In genomic region chr8:61499035-61499434, GRCm38 (mm10) we compare ENCODE assay signal across 11 mouse cellular contexts. TPM values are rescaled to one million over a fixed set of nuclear protein-coding genes. Genes with fewer than 3 reads are reported as not detected.
DNase-seq lines count a peak whose midpoint lies in the region; ATAC-seq and TF ChIP-seq lines count a peak whose summit lies in the region.
"Had no signal": no experiment of that assay in that cellular context is flagged by ENCODE, and none has a peak within 500 bp of the region (broad histone marks: within the 10 kb centered on the region; RNA-seq: fewer than 3 reads in every experiment).

No protein-coding gene starts in this region.

- DNase-seq in heart, adult 18-20 months = peak; percentile 6 to 23
- no peak for DNase-seq in heart, postnatal 36 days
- DNase-seq in CH12.LX (ENCODE audit: extremely low read depth) = no peak
- DNase-seq in embryo, embryonic 11 days = peak; percentile 59
- DNase-seq in lung, embryonic 14.5 days = peak; percentile 81
- no peak for DNase-seq in ovary, postnatal 36 days (ENCODE audit: low spot score)
- no peak for DNase-seq in heart, adult 9 months (ENCODE audit: low spot score in 2 of 2)
- DNase-seq: right cerebral cortex, postnatal 25 days had no signal

- H3K4me3 ChIP-seq in CH12.LX (replicated peaks in 1 of 3; ENCODE audit: low read depth in 2 of 3, low read length in 2 of 3, poor library complexity in 1 of 3) = no peak overlapping the region
- H3K4me3 ChIP-seq in lung, embryonic 14.5 days (ENCODE audit: low read depth, low read length) = no peak overlapping the region
- no peak overlapping the region for H3K4me3 ChIP-seq in heart, embryonic 12.5 days
- H3K4me3 ChIP-seq: embryonic facial prominence, embryonic 12.5 days; hindbrain, embryonic 15.5 days had no signal

- no peak overlapping the region for H3K4me2 ChIP-seq in CH12.LX (ENCODE audit: insufficient read depth, low read depth, poor library complexity, severe bottlenecking)
- no peak overlapping the region for H3K4me2 ChIP-seq in lung, embryonic 14.5 days
- H3K4me2 ChIP-seq in heart, embryonic 12.5 days = no peak overlapping the region
- H3K4me2 ChIP-seq: embryonic facial prominence, embryonic 12.5 days; hindbrain, embryonic 15.5 days had no signal

- intact Hi-C loops in heart, postnatal 36 days (cut with DNase I) = loop anchor here (10.0 kb wide), 1 partner anchor 424 kb away; no protein-coding TSS in a partner anchor

- H3K27ac ChIP-seq in CH12.LX (ENCODE audit: insufficient read depth, low read depth) = no peak overlapping the region
- H3K27ac ChIP-seq in lung, embryonic 14.5 days (ENCODE audit: low read depth) = no peak overlapping the region
- H3K27ac ChIP-seq in heart, embryonic 12.5 days (ENCODE audit: poor library complexity, severe bottlenecking) = no peak overlapping the region
- H3K27ac ChIP-seq: embryonic facial prominence, embryonic 12.5 days; hindbrain, embryonic 15.5 days had no signal

- in situ Hi-C loops in CH12.LX (cut with MboI; ENCODE audit: low pct_ligation_motif_present, low pct_unique_long_range_greater_than_20kb, low sequenced_read_pairs) = no loop called here

- TF ChIP-seq POLR2A in CH12.LX (IDR thresholded peaks at IDR 0.05; ENCODE audit: low read depth, low read length) = no peak

- no peaks in the 10 kb centered on the region for H3K9me3 ChIP-seq in CH12.LX (replicated peaks; ENCODE audit: low read length)
- no peaks in the 10 kb centered on the region for H3K9me3 ChIP-seq in lung, embryonic 14.5 days (ENCODE audit: low read depth, low read length)
- H3K9me3 ChIP-seq in heart, embryonic 12.5 days (replicated peaks) = no peaks in the 10 kb centered on the region
- H3K9me3 ChIP-seq: embryonic facial prominence, embryonic 12.5 days; hindbrain, embryonic 15.5 days had no signal

- H3K79me2 ChIP-seq in CH12.LX (replicated peaks; ENCODE audit: control insufficient read depth, extremely low read depth, insufficient read depth, poor library complexity, severe bottlenecking) = no peaks in the 10 kb centered on the region

- H3K4me1 ChIP-seq in CH12.LX (ENCODE audit: control insufficient read depth in 1 of 2, insufficient read depth in 2 of 2) = peaks cover 0 to under 1% of the 10 kb centered on the region in 2 experiments; a peak in 1 of 4 replicates
- no peaks in the 10 kb centered on the region for H3K4me1 ChIP-seq in lung, embryonic 14.5 days (ENCODE audit: insufficient read depth)
- no peaks in the 10 kb centered on the region for H3K4me1 ChIP-seq in heart, embryonic 12.5 days (replicated peaks)
- H3K4me1 ChIP-seq: embryonic facial prominence, embryonic 12.5 days; hindbrain, embryonic 15.5 days had no signal

- TF ChIP-seq RAD21 in CH12.LX (IDR thresholded peaks at IDR 0.05; ENCODE audit: low read depth, low read length) = peak; percentile 65

- WGBS in lung, embryonic 14.5 days = 50% methylated on average over 4 of the region's 4 CpGs
- 56% methylated on average over 4 of the region's 4 CpGs for WGBS in heart, embryonic 12.5 days

- no peak overlapping the region for H3K9ac ChIP-seq in CH12.LX (ENCODE audit: insufficient read depth, low read depth)
- no peak overlapping the region for H3K9ac ChIP-seq in lung, embryonic 14.5 days
- H3K9ac ChIP-seq in heart, embryonic 12.5 days = no peak overlapping the region
- H3K9ac ChIP-seq: embryonic facial prominence, embryonic 12.5 days; hindbrain, embryonic 15.5 days had no signal

- no peak for ATAC-seq in lung, embryonic 14.5 days (ENCODE audit: insufficient read depth)
- no peak for ATAC-seq in heart, embryonic 12.5 days (ENCODE audit: insufficient number of reproducible peaks, low FRiP score)

- no peaks in the 10 kb centered on the region for H3K27me3 ChIP-seq in CH12.LX (replicated peaks)
- no peaks in the 10 kb centered on the region for H3K27me3 ChIP-seq in lung, embryonic 14.5 days (ENCODE audit: insufficient read depth, low read length)
- no peaks in the 10 kb centered on the region for H3K27me3 ChIP-seq in heart, embryonic 12.5 days (replicated peaks)
- H3K27me3 ChIP-seq: embryonic facial prominence, embryonic 12.5 days; hindbrain, embryonic 15.5 days had no signal

- peaks cover 29 to 69% of the 10 kb centered on the region in 2 experiments for H3K36me3 ChIP-seq in CH12.LX (replicated peaks in 1 of 2; ENCODE audit: control insufficient read depth in 1 of 2, insufficient read depth in 1 of 2, low read length in 1 of 2)
- peaks cover 13% of the 10 kb centered on the region; the same call in 1 of the 2 replicates for H3K36me3 ChIP-seq in lung, embryonic 14.5 days (ENCODE audit: insufficient read depth)
- peaks cover 34% of the 10 kb centered on the region for H3K36me3 ChIP-seq in heart, embryonic 12.5 days

- no peak for TF ChIP-seq EP300 in CH12.LX (IDR thresholded peaks at IDR 0.05; ENCODE audit: low read length)

- dilution Hi-C loops in CH12.LX (cut with MboI; ENCODE audit: extremely low pct_ligation_motif_present, extremely low pct_unique_long_range_greater_than_20kb, low sequenced_read_pairs) = no loop called here

- peak in 1 of 2 experiments; percentile 62; a peak in 2 of 4 replicates for TF ChIP-seq CTCF in CH12.LX (conservative IDR thresholded peaks at IDR 0.05 in 1 of 2, IDR thresholded peaks at IDR 0.05 in 1 of 2; ENCODE audit: low read depth in 2 of 2, low read length in 2 of 2)
- peak; percentile 75 for TF ChIP-seq CTCF in lung, embryonic 14.5 days (IDR thresholded peaks at IDR 0.05; ENCODE audit: low read depth)

TF ChIP-seq in CH12.LX, 34 proteins besides CTCF, POLR2A, EP300 and RAD21:
- TF ChIP-seq SIN3A (IDR thresholded peaks at IDR 0.05; ENCODE audit: low read length) = no peak
- TF ChIP-seq SMC3 (IDR thresholded peaks at IDR 0.05; ENCODE audit: low read depth, low read length) = peak; percentile 50

RNA-seq across cellular contexts. Expression of gene Cbr4, which starts 11.5 kb away (rescaled TPM):
- total RNA-seq in heart, adult 18-20 months (2021) = 10 to 100 TPM; 83.9 to 91.3 TPM
- 10 to 100 TPM; 78.4 to 82.9 TPM for total RNA-seq in heart, postnatal 36 days (2021)
- 35.1 and 40.2 TPM in 2 replicates for total RNA-seq in CH12.LX (2012; rRNA removed)
- total RNA-seq in CH12.LX (2014; rRNA removed) = 59.1 and 66.3 TPM in 2 replicates
- polyA plus RNA-seq in CH12.LX (2012; ENCODE audit: insufficient read length, low read depth) = 37.0 and 43.1 TPM in 2 replicates
- 26.4 and 31.6 TPM in 2 replicates for polyA plus RNA-seq in lung, embryonic 14.5 days (2014; fragmentation: Nextera tagmentation; extraction: Ambion mirVana)
- 37.8 and 39.0 TPM in 2 replicates for polyA plus RNA-seq in heart, embryonic 12.5 days (2016; fragmentation: Nextera tagmentation; extraction: Ambion mirVana)

Comparison
In these comparisons a context has a peak if more than half of its experiments do, and no peak if none do; other contexts are left out.
1. DNase-seq: peak in heart, adult 18-20 months (2 of 2), embryo, embryonic 11 days (single experiment) and lung, embryonic 14.5 days (single experiment); none in heart, postnatal 36 days (0 of 2), CH12.LX (single experiment), ovary, postnatal 36 days (single experiment) and heart, adult 9 months (0 of 2).